Mouse (Mus musculus) frontal cortex, postnatal 36 days (tissue): ENCODE results near the gene Wdr59.

Experiments used
- DNase-seq, 2 experiments: peaks; one replicate each; pipeline ENCODE4 v3.0.0; 2022; ENCODE audit warnings: low spot score in 2 of 2

Wdr59 gene

GRCm38 (mm10) chr8:111403391-111403790, 118.5 kb downstream of the Wdr59 start:
- no peak for DNase-seq
